ENCODE assay signal across 8 mouse cellular contexts in genomic region chr15:99875334-99875869, GRCm38 (mm10). TPM values are rescaled to one million over a fixed set of nuclear protein-coding genes. Genes with fewer than 3 reads are reported as not detected.
DNase-seq lines count a peak whose midpoint lies in the region; ATAC-seq lines count a peak whose summit lies in the region.

Gene Lima1, minus strand, starts transcription at chr15:99875456.

- peak; percentile 87 for ATAC-seq in hindbrain, embryonic 11.5 days (ENCODE audit: low FRiP score)

- no peaks in the 10 kb centered on the region for H3K9me3 ChIP-seq in hindbrain, embryonic 11.5 days (ENCODE audit: control insufficient read depth, low read length)

- 0 out of 2 replicates have a peak, but pooled peaks cover 3% of the 10 kb centered on the region for H3K4me1 ChIP-seq in hindbrain, embryonic 11.5 days (replicated peaks; ENCODE audit: control insufficient read depth, insufficient read depth, low read length)

- H3K27me3 ChIP-seq in hindbrain, embryonic 11.5 days (ENCODE audit: control insufficient read depth, insufficient read depth, low read length): no peaks in the 10 kb centered on the region

- no peaks in the 10 kb centered on the region for H3K36me3 ChIP-seq in hindbrain, embryonic 11.5 days (ENCODE audit: control insufficient read depth, insufficient read depth, low read length)

- H3K27ac ChIP-seq in hindbrain, embryonic 11.5 days (ENCODE audit: low read depth, low read length): no peak within 1 kb of the TSS

- WGBS in hindbrain, embryonic 11.5 days: 2% methylated on average over 37 of the region's 38 CpGs

- DNase-seq in MN1 (ENCODE audit: low spot score): peak; percentile 95
- peak; percentile 80 for DNase-seq in cerebellum, adult 9-10 months
- peak; percentile 56 to 77 for DNase-seq in frontal cortex, adult 2 months (ENCODE audit: extremely low spot score in 1 of 2, low spot score in 1 of 2)
- peak; percentile 94 for DNase-seq in hindbrain, embryonic 11.5 days (ENCODE audit: low spot score)
- DNase-seq in layer of hippocampus, postnatal 10 days (ENCODE audit: low spot score in 2 of 2): peak; percentile 76 to 84
- DNase-seq in lung, postnatal 10 days: peak; percentile 91
- DNase-seq in ovary, postnatal 36 days (ENCODE audit: low spot score): peak; percentile 89
- DNase-seq in thymus, postnatal 25 days: peak; percentile 82

- H3K4me2 ChIP-seq in hindbrain, embryonic 11.5 days (replicated peaks; ENCODE audit: low read depth, low read length): peak within 1 kb of the TSS; percentile 93

- H3K4me3 ChIP-seq in hindbrain, embryonic 11.5 days (ENCODE audit: low read depth, low read length): peak within 1 kb of the TSS; percentile 73

- H3K9ac ChIP-seq in hindbrain, embryonic 11.5 days (ENCODE audit: low read depth, low read length): peak within 1 kb of the TSS; percentile 72

RNA-seq across cellular contexts. Expression of gene Lima1, which starts in this region (rescaled TPM):
- polyA plus RNA-seq in frontal cortex, adult 2 months (2012; rRNA removed): 16.4 and 17.6 TPM in 2 replicates
- polyA plus RNA-seq in hindbrain, embryonic 11.5 days (2014; fragmentation: Nextera tagmentation; extraction: Ambion mirVana): 30.8 and 31.8 TPM in 2 replicates
- total RNA-seq in layer of hippocampus, postnatal 10 days (2021): 10 to 100 TPM; 15.3 to 15.5 TPM
